Mouse (Mus musculus) intestine, embryonic 15.5 days (tissue): Measurements from ENCODE around the gene Eif2s1. TPM values are rescaled to one million over a fixed set of nuclear protein-coding genes. Genes with fewer than 3 reads are reported as not detected.

ENCODE experiments used
- ATAC-seq: fragments of 200-750 bp; cut with Nextera tagmentation; 2 replicates; pipeline ENCODE4 v1.8.0; 2017; ENCODE audit warnings: moderate TSS enrichment, moderate library complexity
- H3K27ac ChIP-seq: fragments of 300-500 bp; sonication (generic); 2 replicates; pipeline ENCODE4 v1.5.1; 2015; ENCODE audit warnings: mild to moderate bottlenecking, inconsistent platforms
- H3K27me3 ChIP-seq: fragments of 300-500 bp; sonication (generic); replicated peaks from 2 replicates; pipeline ENCODE4 v1.6.1; 2015; ENCODE audit warnings: inconsistent platforms
- H3K36me3 ChIP-seq: fragments of 300-500 bp; sonication (generic); 2 replicates; pipeline ENCODE4 v1.6.1; 2015; ENCODE audit warnings: inconsistent platforms
- H3K4me1 ChIP-seq: fragments of 300-500 bp; sonication (generic); replicated peaks from 2 replicates; pipeline ENCODE4 v1.6.1; 2015; ENCODE audit warnings: inconsistent platforms
- H3K4me2 ChIP-seq: fragments of 300-500 bp; sonication (generic); replicated peaks from 2 replicates; pipeline ENCODE4 v1.6.1; 2015; ENCODE audit warnings: mild to moderate bottlenecking, inconsistent platforms
- H3K4me3 ChIP-seq: fragments of 300-500 bp; sonication (generic); replicated peaks from 2 replicates; pipeline ENCODE4 v1.5.1; 2015; ENCODE audit warnings: inconsistent platforms
- H3K9ac ChIP-seq: fragments of 300-500 bp; sonication (generic); 2 replicates; pipeline ENCODE4 v1.6.1; 2015; ENCODE audit warnings: inconsistent platforms
- H3K9me3 ChIP-seq: fragments of 300-500 bp; sonication (generic); 2 replicates; pipeline ENCODE4 v1.6.1; 2016; ENCODE audit warnings: inconsistent platforms
- WGBS: fragments of 180-500 bp; shearing (Covaris S2); methylation state at CpG from one replicate; pipeline ENCODE4 v1.1.7; 2015; 5-methylcytosine and 5-hydroxymethylcytosine counted together
- polyA plus RNA-seq: library from polyadenylated mRNA; unstranded; fragments of >200 nt; fragmentation: Nextera tagmentation; extraction: Ambion mirVana; gene quantifications from 2 replicates; pipeline ENCODE4 v1.2.1, GENCODE M21; 2015

Gene Eif2s1
- polyA plus RNA-seq, 1 experiment from 2014 or later, result 227 TPM

- Histone ChIP-seq H3K9me3 (no peaks in the 10 kb centered on the region), H3K27me3 (no peaks in the 10 kb centered on the region), H3K4me3 (no peak overlapping the region), H3K4me2 (no peak overlapping the region), H3K27ac (no peak overlapping the region), H3K36me3 (peaks cover 5% of the 10 kb centered on the region; the same call in 1 of the 2 replicates), H3K9ac (no peak overlapping the region), H3K4me1 (no peaks in the 10 kb centered on the region)
- no peak for ATAC-seq
- 86% methylated on average over 2 of the region's 2 CpGs for WGBS
Measured at GRCm38 (mm10) chr12:78891149-78891548, 29.5 kb downstream of the Eif2s1 start.

DNA sequence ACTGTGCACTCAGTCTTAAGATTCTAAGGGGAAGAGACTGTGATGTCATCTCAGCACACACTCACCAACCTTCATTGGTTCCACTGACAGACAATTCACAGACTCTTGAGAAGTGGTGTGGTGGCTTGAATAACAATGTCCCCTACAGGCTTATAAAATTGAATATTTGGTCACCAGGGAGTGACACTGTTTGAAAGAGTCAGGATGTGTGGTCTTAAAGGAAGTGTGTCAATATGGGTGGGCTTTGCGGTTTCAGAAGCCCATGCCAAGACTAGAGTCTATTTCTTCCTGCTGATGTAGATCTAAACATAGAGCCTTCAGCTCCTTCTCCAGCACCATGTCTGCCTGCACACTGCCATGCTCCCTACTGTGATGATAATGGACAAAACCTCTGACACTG is 36.2 kb downstream of the Eif2s1 start:
- H3K36me3 ChIP-seq, result no peaks in the 10 kb centered on the region
- no peak for ATAC-seq
- no peak overlapping the region for H3K4me2 ChIP-seq
- H3K27me3 ChIP-seq, result no peaks in the 10 kb centered on the region
- H3K4me3 ChIP-seq, result no peak overlapping the region
- no peak overlapping the region for H3K27ac ChIP-seq
- no peak overlapping the region for H3K9ac ChIP-seq
- WGBS, result 92% methylated on average over 1 of the region's 1 CpGs
- no peaks in the 10 kb centered on the region for H3K9me3 ChIP-seq
- H3K4me1 ChIP-seq, result no peaks in the 10 kb centered on the region

- Histone ChIP-seq H3K27me3 (no peaks in the 10 kb centered on the region), H3K27ac (no peak overlapping the region), H3K4me3 (no peak overlapping the region), H3K9me3 (no peaks in the 10 kb centered on the region), H3K36me3 (no peaks in the 10 kb centered on the region), H3K9ac (no peak overlapping the region), H3K4me1 (no peaks in the 10 kb centered on the region), H3K4me2 (no peak overlapping the region)
- ATAC-seq, result no peak
- 90% methylated on average over 5 of the region's 5 CpGs for WGBS
Measured at GRCm38 (mm10) chr12:78901467-78901866, 39.8 kb downstream of the Eif2s1 start.

GRCm38 (mm10) chr12:78903313-78903712 is 41.7 kb downstream of the Eif2s1 start:
- Histone ChIP-seq H3K4me1 (0 out of 2 replicates have a peak, but pooled peaks cover 4% of the 10 kb centered on the region), H3K27me3 (no peaks in the 10 kb centered on the region), H3K9me3 (no peaks in the 10 kb centered on the region), H3K4me2 (no peak overlapping the region), H3K27ac (no peak overlapping the region), H3K4me3 (no peak overlapping the region), H3K9ac (no peak overlapping the region), H3K36me3 (no peaks in the 10 kb centered on the region)
- ATAC-seq, result no peak
- WGBS, result 81% methylated on average over 4 of the region's 4 CpGs

- H3K4me2 ChIP-seq, result no peak overlapping the region
- no peak overlapping the region for H3K9ac ChIP-seq
- no peak overlapping the region for H3K27ac ChIP-seq
- WGBS, result 81% methylated on average over 6 of the region's 7 CpGs
- 0 out of 2 replicates have a peak, but pooled peaks cover 4% of the 10 kb centered on the region for H3K4me1 ChIP-seq
- H3K27me3 ChIP-seq, result no peaks in the 10 kb centered on the region
- no peak for ATAC-seq
- H3K4me3 ChIP-seq, result no peak overlapping the region
- no peaks in the 10 kb centered on the region for H3K9me3 ChIP-seq
- H3K36me3 ChIP-seq, result no peaks in the 10 kb centered on the region
Measured at GRCm38 (mm10) chr12:78904499-78904898, 42.9 kb downstream of the Eif2s1 start.

- Histone ChIP-seq H3K27ac (no peak within 1 kb of the TSS), H3K4me2 (peak within 1 kb of the TSS; percentile 91), H3K9ac (peak within 1 kb of the TSS; percentile 56), H3K36me3 (no peaks in the 10 kb centered on the region), H3K4me3 (peak within 1 kb of the TSS; percentile 48), H3K4me1 (peaks cover 8% of the 10 kb centered on the region), H3K9me3 (no peaks in the 10 kb centered on the region), H3K27me3 (0 out of 2 replicates have a peak, but pooled peaks cover 2% of the 10 kb centered on the region)
- peak; percentile 78 for ATAC-seq
- WGBS, result 2% methylated on average over 38 of the region's 38 CpGs
Measured at GRCm38 (mm10) chr12:78906707-78907162, 45.1 kb downstream of the Eif2s1 start, which contains the start of gene Plek2. Gene Plek2 (minus strand): TSS chr12:78906964.

GRCm38 (mm10) chr12:78908081-78908605 is 46.5 kb downstream of the Eif2s1 start:
- Histone ChIP-seq H3K27ac (no peak overlapping the region), H3K9me3 (no peaks in the 10 kb centered on the region), H3K4me3 (no peak overlapping the region), H3K9ac (no peak overlapping the region), H3K27me3 (peaks cover 2% of the 10 kb centered on the region; the same call in 1 of the 2 replicates), H3K4me1 (peaks cover 11% of the 10 kb centered on the region), H3K36me3 (no peaks in the 10 kb centered on the region), H3K4me2 (no peak overlapping the region)
- ATAC-seq, result no peak
- WGBS, result 74% methylated on average over 6 of the region's 6 CpGs

GRCm38 (mm10) chr12:78910684-78911461 is 49.3 kb downstream of the Eif2s1 start:
- Histone ChIP-seq H3K9me3 (no peaks in the 10 kb centered on the region), H3K27ac (peak overlapping the region; percentile 61), H3K9ac (no peak overlapping the region), H3K27me3 (peaks cover 2% of the 10 kb centered on the region; the same call in 1 of the 2 replicates), H3K4me1 (peaks cover 11% of the 10 kb centered on the region), H3K36me3 (no peaks in the 10 kb centered on the region), H3K4me3 (peak overlapping the region; percentile 36), H3K4me2 (peak overlapping the region; percentile 83)
- WGBS, result 15% methylated on average over 16 of the region's 16 CpGs
- ATAC-seq, result peak; percentile 83

- H3K27ac ChIP-seq, result 0 out of 2 replicates have a peak overlapping the region, but pooled peaks have one; percentile 41
Measured at GRCm38 (mm10) chr12:78911707-78912417, 50.2 kb downstream of the Eif2s1 start.

DNA sequence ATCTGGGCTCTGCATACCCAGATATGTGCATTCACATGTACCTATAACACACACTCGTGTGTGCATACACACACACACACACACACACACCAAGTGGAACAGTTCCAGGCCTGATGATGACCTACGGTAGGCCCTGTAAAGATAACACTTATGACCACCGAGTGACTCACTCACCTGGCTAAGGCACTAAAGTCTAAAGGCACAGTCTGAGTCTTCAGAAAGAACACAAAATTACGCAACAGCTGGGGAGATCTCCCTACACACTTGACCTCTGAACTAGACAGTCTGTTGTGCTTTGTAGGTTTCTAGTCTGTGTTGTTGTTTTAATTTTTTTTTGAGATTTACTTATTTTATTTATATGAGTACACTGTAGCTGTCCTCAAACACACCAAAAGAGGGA is 52.8 kb downstream of the Eif2s1 start:
- H3K4me3 ChIP-seq, result no peak overlapping the region
- H3K9me3 ChIP-seq, result no peaks in the 10 kb centered on the region
- 0 out of 2 replicates have a peak overlapping the region, but pooled peaks have one; percentile 40 for H3K27ac ChIP-seq
- H3K4me1 ChIP-seq, result peaks cover 9% of the 10 kb centered on the region
- ATAC-seq, result peak; percentile 55
- H3K27me3 ChIP-seq, result peaks cover 2% of the 10 kb centered on the region; the same call in 1 of the 2 replicates
- no peak overlapping the region for H3K9ac ChIP-seq
- 68% methylated on average over 4 of the region's 4 CpGs for WGBS
- H3K36me3 ChIP-seq, result no peaks in the 10 kb centered on the region
- H3K4me2 ChIP-seq, result no peak overlapping the region

More at GRCm38 (mm10) chr12:78911707-78912417, 50.2 kb downstream of the Eif2s1 start:
- peak overlapping the region; percentile 83 for H3K4me2 ChIP-seq
- peak overlapping the region; percentile 37 for H3K9ac ChIP-seq
- H3K27me3 ChIP-seq, result peaks cover 2% of the 10 kb centered on the region; the same call in 1 of the 2 replicates
- 2% methylated on average over 37 of the region's 37 CpGs for WGBS
- H3K9me3 ChIP-seq, result no peaks in the 10 kb centered on the region
- ATAC-seq, result peak; percentile 63
- H3K4me1 ChIP-seq, result peaks cover 7% of the 10 kb centered on the region
- no peaks in the 10 kb centered on the region for H3K36me3 ChIP-seq
- peak overlapping the region; percentile 36 for H3K4me3 ChIP-seq

DNA sequence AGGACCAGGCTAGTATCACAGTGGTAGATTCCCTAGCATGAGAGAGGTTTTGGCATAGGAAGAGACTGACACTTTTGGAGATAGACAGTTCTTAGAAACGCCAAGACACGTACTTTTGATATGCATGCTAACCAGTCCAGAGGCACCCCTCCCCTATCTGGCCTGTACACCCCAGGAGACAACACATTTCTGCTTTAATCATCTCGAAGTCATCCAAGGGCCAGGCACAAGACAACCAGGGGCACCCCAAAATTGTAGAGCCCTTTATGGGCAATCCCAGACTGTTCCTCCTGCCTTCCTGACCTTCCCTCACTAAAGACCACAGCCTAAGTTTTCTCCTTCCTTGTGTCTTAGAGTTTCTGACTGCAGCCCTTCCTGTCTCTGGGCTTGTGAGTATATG is 53.9 kb downstream of the Eif2s1 start:
- H3K27me3 ChIP-seq, result peaks cover 2% of the 10 kb centered on the region; the same call in 1 of the 2 replicates
- 81% methylated on average over 3 of the region's 3 CpGs for WGBS
- no peak overlapping the region for H3K4me3 ChIP-seq
- H3K4me1 ChIP-seq, result peaks cover 9% of the 10 kb centered on the region
- no peak overlapping the region for H3K9ac ChIP-seq
- no peaks in the 10 kb centered on the region for H3K9me3 ChIP-seq
- no peak for ATAC-seq
- H3K36me3 ChIP-seq, result no peaks in the 10 kb centered on the region
- H3K4me2 ChIP-seq, result no peak overlapping the region
- H3K27ac ChIP-seq, result no peak overlapping the region

DNA sequence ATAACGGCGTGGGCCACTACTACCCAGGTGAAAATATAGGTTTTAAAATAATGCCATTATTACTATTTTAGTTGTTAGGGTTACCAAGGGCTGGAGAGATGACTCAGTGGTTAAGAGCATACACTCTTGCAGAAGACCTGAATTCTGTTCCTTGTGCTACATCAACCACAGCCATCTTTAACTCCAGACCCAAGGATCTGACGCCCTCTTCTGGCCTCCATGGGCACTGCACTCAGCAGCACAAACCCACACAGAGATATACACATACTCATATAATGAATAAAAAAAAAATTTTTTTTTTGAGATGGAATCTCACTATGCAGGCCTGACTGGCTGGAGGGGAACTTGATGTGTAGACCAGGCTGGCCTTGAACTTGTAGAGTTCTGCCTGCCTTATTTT is 54.7 kb downstream of the Eif2s1 start:
- Histone ChIP-seq H3K27me3 (no peaks in the 10 kb centered on the region; the same call in 1 of the 2 replicates), H3K9me3 (no peaks in the 10 kb centered on the region), H3K4me3 (no peak overlapping the region), H3K4me2 (no peak overlapping the region), H3K27ac (no peak overlapping the region), H3K36me3 (no peaks in the 10 kb centered on the region), H3K4me1 (peaks cover 9% of the 10 kb centered on the region), H3K9ac (no peak overlapping the region)
- ATAC-seq, result no peak
- 75% methylated on average over 3 of the region's 3 CpGs for WGBS
